Mouse (Mus musculus): Measurements from ENCODE around the gene Wnt8b. TPM values are rescaled to one million over a fixed set of nuclear protein-coding genes. Genes with fewer than 3 reads are reported as not detected.

Wnt8b gene
- total and polyA plus RNA-seq, 3 experiments, result not detected

- TF ChIP-seq MAZ (IDR thresholded peaks at IDR 0.05; ENCODE audit: low read depth, low read length), result no peak; the same call in 1 of the 2 replicates
- TF ChIP-seq MEF2A (IDR thresholded peaks at IDR 0.05; ENCODE audit: extremely low read depth, insufficient replicate concordance, low read depth, low read length, poor library complexity, severe bottlenecking), result peak; percentile 18; the same call in 1 of the 2 replicates
- peak; percentile 99 for TF ChIP-seq NELFE (IDR thresholded peaks at IDR 0.05; ENCODE audit: low read depth, low read length)
- TF ChIP-seq USF1 (IDR thresholded peaks at IDR 0.05; ENCODE audit: low read depth, low read length), result no peak
- peak; percentile 90 for TF ChIP-seq E2F4 (IDR thresholded peaks at IDR 0.05; ENCODE audit: borderline replicate concordance, low read depth, low read length)
- TF ChIP-seq RCOR1 (IDR thresholded peaks at IDR 0.05; ENCODE audit: low read depth, low read length), result no peak
- TF ChIP-seq CHD1 (IDR thresholded peaks at IDR 0.05; ENCODE audit: low read depth, low read length), result peak; percentile 85; the same call in 1 of the 2 replicates
- TF ChIP-seq USF2 (IDR thresholded peaks at IDR 0.05; ENCODE audit: borderline replicate concordance in 1 of 2, insufficient read depth in 1 of 2, low read depth in 1 of 2, low read length in 2 of 2), result no peak
- no peak; the same call in none of the 2 replicates for TF ChIP-seq MAX (IDR thresholded peaks at IDR 0.05; ENCODE audit: low read length)
- TF ChIP-seq ZMIZ1 (IDR thresholded peaks at IDR 0.05; ENCODE audit: low read depth, low read length), result peak; percentile 96
- TF ChIP-seq MYC (IDR thresholded peaks at IDR 0.05; ENCODE audit: low read depth, low read length), result no peak
- TF ChIP-seq ETS1 (IDR thresholded peaks at IDR 0.05; ENCODE audit: low read depth, low read length), result 0 out of 2 replicates have a peak, but pooled peaks have one; percentile 43
- TF ChIP-seq RAD21 (IDR thresholded peaks at IDR 0.05; ENCODE audit: low read depth, low read length), result no peak
- peak; percentile 97 to 98 for TF ChIP-seq POLR2A (IDR thresholded peaks at IDR 0.05; ENCODE audit: control insufficient read depth in 1 of 2, insufficient read depth in 1 of 2, low read depth in 1 of 2, low read length in 2 of 2, poor library complexity in 1 of 2)
- TF ChIP-seq UBTF (IDR thresholded peaks at IDR 0.05; ENCODE audit: borderline replicate concordance, insufficient read depth, low read depth, low read length), result no peak
- TF ChIP-seq SMC3 (IDR thresholded peaks at IDR 0.05; ENCODE audit: low read depth, low read length), result no peak
- TF ChIP-seq ZC3H11A (IDR thresholded peaks at IDR 0.05; ENCODE audit: low read depth, low read length), result no peak
- no peak for TF ChIP-seq ZKSCAN1 (IDR thresholded peaks at IDR 0.05; ENCODE audit: low read depth, low read length)
Observed at GRCm38 (mm10) chr19:44554861-44555590, 61.8 kb downstream of the Wnt8b start, which contains the start of gene Ndufb8 (continued).

- Histone ChIP-seq H3K9ac (ENCODE audit: control insufficient read depth, low read depth, low read length, poor library complexity, severe bottlenecking) (peak within 1 kb of the TSS; percentile 88), H3K9me3 (replicated peaks; ENCODE audit: insufficient read depth, low read length) (no peaks in the 10 kb centered on the region), H3K4me3 (ENCODE audit: control insufficient read depth in 1 of 2, insufficient read depth in 1 of 2, low read depth in 2 of 2, low read length in 2 of 2) (peak within 1 kb of the TSS; percentile 80 to 87), H3K27me3 (ENCODE audit: control insufficient read depth in 1 of 2, insufficient read depth in 2 of 2, low read length in 2 of 2) (no peaks in the 10 kb centered on the region), H3K27ac (ENCODE audit: control insufficient read depth, low read depth, low read length) (peak within 1 kb of the TSS; percentile 71), H3K36me3 (ENCODE audit: control insufficient read depth in 1 of 2, insufficient read depth in 2 of 2, low read length in 2 of 2) (peaks cover 7 to 19% of the 10 kb centered on the region in 2 experiments), H3K79me2 (ENCODE audit: control insufficient read depth, insufficient read depth, low read length, poor library complexity) (peaks cover 19% of the 10 kb centered on the region), H3K4me1 (ENCODE audit: control insufficient read depth in 1 of 2, insufficient read depth in 2 of 2, low read length in 2 of 2) (peaks cover 2 to 9% of the 10 kb centered on the region in 2 experiments; a peak in 3 of 4 replicates)
- peak; percentile 100 for DNase-seq (ENCODE audit: low read depth, low spot score)
- TF ChIP-seq ETS1 (IDR thresholded peaks at IDR 0.05; ENCODE audit: low read depth, low read length) (peak; percentile 48; the same call in 1 of the 2 replicates), MEF2A (IDR thresholded peaks at IDR 0.05; ENCODE audit: extremely low read depth, insufficient replicate concordance, low read depth, low read length, poor library complexity, severe bottlenecking) (no peak), MAZ (IDR thresholded peaks at IDR 0.05; ENCODE audit: low read depth, low read length) (peak; percentile 89; the same call in 1 of the 2 replicates), RAD21 (IDR thresholded peaks at IDR 0.05; ENCODE audit: low read depth, low read length) (no peak), GATA1 (IDR thresholded peaks at IDR 0.05; ENCODE audit: low read depth, low read length) (0 out of 2 replicates have a peak, but pooled peaks have one; percentile 43), TAL1 (IDR thresholded peaks at IDR 0.05; ENCODE audit: low read length) (no peak), BHLHE40 (IDR thresholded peaks at IDR 0.05; ENCODE audit: borderline replicate concordance, low read depth, low read length) (peak; percentile 49; the same call in 1 of the 2 replicates), ZKSCAN1 (IDR thresholded peaks at IDR 0.05; ENCODE audit: low read depth, low read length) (no peak), MYB (IDR thresholded peaks at IDR 0.05; ENCODE audit: low read depth, low read length) (no peak), MAFK (IDR thresholded peaks at IDR 0.05; ENCODE audit: borderline replicate concordance, low read depth, low read length) (no peak), CHD2 (IDR thresholded peaks at IDR 0.05; ENCODE audit: low read length) (no peak), MAX (IDR thresholded peaks at IDR 0.05; ENCODE audit: low read length) (no peak), POLR2AphosphoS2 (IDR thresholded peaks at IDR 0.05; ENCODE audit: low read length) (peak; percentile 95), POLR2AphosphoS5 (IDR thresholded peaks at IDR 0.05; ENCODE audit: borderline replicate concordance, low read depth, low read length) (no peak), MXI1 (IDR thresholded peaks at IDR 0.05; ENCODE audit: low read depth, low read length) (peak; percentile 71), UBTF (IDR thresholded peaks at IDR 0.05; ENCODE audit: borderline replicate concordance, insufficient read depth, low read depth, low read length) (no peak), E2F4 (IDR thresholded peaks at IDR 0.05; ENCODE audit: borderline replicate concordance, low read depth, low read length) (no peak), KAT2A (conservative IDR thresholded peaks at IDR 0.05; ENCODE audit: low read depth, low read length) (no peak; the same call in 1 of the 2 replicates), MYC (IDR thresholded peaks at IDR 0.05; ENCODE audit: low read depth, low read length) (peak; percentile 62; the same call in 1 of the 2 replicates), SIN3A (IDR thresholded peaks at IDR 0.05; ENCODE audit: low read length) (peak; percentile 95), NRF1 (IDR thresholded peaks at IDR 0.05; ENCODE audit: insufficient read depth, low read depth, low read length, poor library complexity, severe bottlenecking) (0 out of 2 replicates have a peak, but pooled peaks have one; percentile 21)
Observed at GRCm38 (mm10) chr19:44562652-44563206, 69.5 kb downstream of the Wnt8b start, which contains the start of gene Hif1an. Gene Hif1an (plus strand): TSS chr19:44562850.
